10 mouse cellular contexts compared by ENCODE assay signal in the genomic region with DNA sequence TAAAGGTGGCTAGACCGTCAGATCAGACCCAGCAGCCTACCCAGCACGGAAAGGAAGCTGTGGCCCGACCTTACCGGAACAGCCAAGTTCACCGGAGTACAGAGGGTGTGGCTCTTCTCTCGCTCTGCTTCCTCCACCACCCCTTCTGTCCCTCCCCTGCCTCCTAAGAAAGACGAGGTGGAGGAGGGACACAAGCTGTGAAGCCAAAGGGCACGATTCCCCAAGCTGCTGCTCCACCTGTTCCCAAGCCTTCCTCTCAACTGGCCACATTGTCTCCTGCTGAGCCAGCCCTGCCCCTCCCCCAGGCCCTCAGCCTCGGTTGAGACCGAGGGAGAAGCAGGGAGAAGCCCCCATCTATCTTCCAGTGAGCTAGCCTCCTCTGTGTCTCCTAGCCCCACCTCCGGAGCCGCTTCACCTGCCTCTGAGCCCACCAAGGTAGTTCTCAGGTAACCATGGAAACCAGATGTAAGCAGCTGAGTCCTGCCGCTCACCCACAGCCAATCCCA. TPM values are rescaled to one million over a fixed set of nuclear protein-coding genes. Genes with fewer than 3 reads are reported as not detected.
A peak's percentile ranks its signal among the peaks of the same experiment; 100 is the strongest.
DNase-seq lines count a peak whose midpoint lies in the region; ATAC-seq and TF ChIP-seq lines count a peak whose summit lies in the region.
"Had no signal": no experiment of that assay in that cellular context is flagged by ENCODE, and none has a peak within 500 bp of the region (broad histone marks: within the 10 kb centered on the region; RNA-seq: fewer than 3 reads in every experiment).

No protein-coding gene starts in this region.

- TF ChIP-seq CTCF in layer of hippocampus, adult 2 months (conservative IDR thresholded peaks at IDR 0.05): no peak

- H3K4me1 ChIP-seq in forebrain, embryonic 11.5 days (replicated peaks; ENCODE audit: control insufficient read depth, insufficient read depth, low read length): peaks cover 5% of the 10 kb centered on the region; the same call in 1 of the 2 replicates
- H3K4me1 ChIP-seq in forebrain, embryonic 16.5 days (replicated peaks; ENCODE audit: control insufficient read depth, insufficient read depth, low read length): peaks cover 9% of the 10 kb centered on the region
- H3K4me1 ChIP-seq in intestine, embryonic 14.5 days (replicated peaks; ENCODE audit: control insufficient read depth, insufficient read depth, low read length): peaks cover 26% of the 10 kb centered on the region
- peaks cover 61% of the 10 kb centered on the region for H3K4me1 ChIP-seq in liver, embryonic 15.5 days (replicated peaks)
- H3K4me1 ChIP-seq in neural tube, embryonic 13.5 days (replicated peaks): peaks cover 25% of the 10 kb centered on the region

- H3K27me3 ChIP-seq in forebrain, embryonic 11.5 days (ENCODE audit: control insufficient read depth, insufficient read depth, low read length): no peaks in the 10 kb centered on the region
- no peaks in the 10 kb centered on the region for H3K27me3 ChIP-seq in forebrain, embryonic 16.5 days (replicated peaks; ENCODE audit: control insufficient read depth, insufficient read depth, low read length)
- H3K27me3 ChIP-seq in intestine, embryonic 14.5 days (replicated peaks; ENCODE audit: control insufficient read depth, insufficient read depth, low read length): no peaks in the 10 kb centered on the region
- no peaks in the 10 kb centered on the region for H3K27me3 ChIP-seq in liver, embryonic 15.5 days
- no peaks in the 10 kb centered on the region for H3K27me3 ChIP-seq in neural tube, embryonic 13.5 days

- DNase-seq in forebrain, embryonic 11.5 days (ENCODE audit: low spot score): no peak
- DNase-seq in intestine, embryonic 14.5 days (ENCODE audit: low spot score): peak; percentile 68
- no peak for DNase-seq in layer of hippocampus, adult 2 months (ENCODE audit: low spot score in 2 of 2)
- DNase-seq in right cerebral cortex, adult 18-20 months: no peak

- ATAC-seq in forebrain, embryonic 11.5 days (replicated peaks; ENCODE audit: low FRiP score): peak; percentile 32
- no peak for ATAC-seq in forebrain, embryonic 16.5 days
- peak; percentile 51 for ATAC-seq in common myeloid progenitor, adult 5-6 weeks (replicated peaks; ENCODE audit: low read depth, poor library complexity, severe bottlenecking)
- ATAC-seq in intestine, embryonic 14.5 days (replicated peaks; ENCODE audit: low FRiP score, low TSS enrichment, low read depth): peak; percentile 20
- peak; percentile 38; the same call in 1 of the 2 replicates for ATAC-seq in liver, embryonic 15.5 days (ENCODE audit: insufficient read depth)
- ATAC-seq in neural tube, embryonic 13.5 days (ENCODE audit: low read depth): peak; percentile 28

- no peak overlapping the region for H3K4me3 ChIP-seq in forebrain, embryonic 11.5 days (ENCODE audit: low read depth, low read length)
- no peak overlapping the region for H3K4me3 ChIP-seq in forebrain, embryonic 16.5 days (replicated peaks; ENCODE audit: low read length)
- H3K4me3 ChIP-seq in intestine, embryonic 14.5 days (ENCODE audit: low read depth, low read length): no peak overlapping the region
- H3K4me3 ChIP-seq in liver, embryonic 15.5 days (replicated peaks): peak overlapping the region; percentile 9
- no peak overlapping the region for H3K4me3 ChIP-seq in neural tube, embryonic 13.5 days
- H3K4me3 ChIP-seq in layer of hippocampus, adult 2 months: no peak overlapping the region
- H3K4me3 ChIP-seq: heart, adult 2 months had no signal

- no peak overlapping the region for H3K27ac ChIP-seq in forebrain, embryonic 11.5 days (ENCODE audit: low read depth, low read length)
- no peak overlapping the region for H3K27ac ChIP-seq in forebrain, embryonic 16.5 days (ENCODE audit: low read length)
- H3K27ac ChIP-seq in intestine, embryonic 14.5 days (ENCODE audit: low read depth): no peak overlapping the region
- H3K27ac ChIP-seq in liver, embryonic 15.5 days (replicated peaks): no peak overlapping the region
- H3K27ac ChIP-seq in neural tube, embryonic 13.5 days (replicated peaks): peak overlapping the region; percentile 15; the same call in 1 of the 2 replicates
- no peak overlapping the region; the same call in 1 of the 2 replicates for H3K27ac ChIP-seq in layer of hippocampus, adult 2 months
- H3K27ac ChIP-seq: heart, adult 2 months had no signal

- no peak overlapping the region for H3K9ac ChIP-seq in forebrain, embryonic 11.5 days (ENCODE audit: low read length)
- H3K9ac ChIP-seq in forebrain, embryonic 16.5 days (replicated peaks; ENCODE audit: low read depth, low read length): no peak overlapping the region
- no peak overlapping the region for H3K9ac ChIP-seq in intestine, embryonic 14.5 days (ENCODE audit: low read length)
- no peak overlapping the region; the same call in 1 of the 2 replicates for H3K9ac ChIP-seq in liver, embryonic 15.5 days
- H3K9ac ChIP-seq in neural tube, embryonic 13.5 days: 0 out of 2 replicates have a peak overlapping the region, but pooled peaks have one; percentile 26

- no peak overlapping the region for H3K4me2 ChIP-seq in forebrain, embryonic 11.5 days (ENCODE audit: low read depth, low read length, severe bottlenecking)
- no peak overlapping the region for H3K4me2 ChIP-seq in forebrain, embryonic 16.5 days (ENCODE audit: low read length)
- H3K4me2 ChIP-seq in intestine, embryonic 14.5 days (ENCODE audit: low read length): peak overlapping the region; percentile 7; the same call in 1 of the 2 replicates
- peak overlapping the region; percentile 58 for H3K4me2 ChIP-seq in liver, embryonic 15.5 days
- peak overlapping the region; percentile 4; the same call in 1 of the 2 replicates for H3K4me2 ChIP-seq in neural tube, embryonic 13.5 days

- no peaks in the 10 kb centered on the region for H3K9me3 ChIP-seq in forebrain, embryonic 11.5 days (ENCODE audit: control insufficient read depth, low read length)
- no peaks in the 10 kb centered on the region for H3K9me3 ChIP-seq in forebrain, embryonic 16.5 days (ENCODE audit: control insufficient read depth, low read length)
- no peaks in the 10 kb centered on the region for H3K9me3 ChIP-seq in intestine, embryonic 14.5 days (ENCODE audit: control insufficient read depth, low read length)
- H3K9me3 ChIP-seq in liver, embryonic 15.5 days (replicated peaks): no peaks in the 10 kb centered on the region
- H3K9me3 ChIP-seq in neural tube, embryonic 13.5 days: no peaks in the 10 kb centered on the region

- 15% methylated on average over 13 of the region's 13 CpGs for WGBS in forebrain, embryonic 11.5 days
- 17% methylated on average over 13 of the region's 13 CpGs for WGBS in forebrain, embryonic 16.5 days
- WGBS in intestine, embryonic 14.5 days: 19% methylated on average over 13 of the region's 13 CpGs
- WGBS in liver, embryonic 15.5 days (ENCODE audit: insufficient replicate concordance): 15% methylated on average over 13 of the region's 13 CpGs
- 19% methylated on average over 13 of the region's 13 CpGs for WGBS in neural tube, embryonic 13.5 days

- no peaks in the 10 kb centered on the region for H3K36me3 ChIP-seq in forebrain, embryonic 11.5 days (ENCODE audit: control insufficient read depth, insufficient read depth, low read length)
- H3K36me3 ChIP-seq in forebrain, embryonic 16.5 days (ENCODE audit: control insufficient read depth, insufficient read depth): peaks cover 46% of the 10 kb centered on the region
- H3K36me3 ChIP-seq in intestine, embryonic 14.5 days (ENCODE audit: control insufficient read depth, insufficient read depth, low read length): peaks cover 28% of the 10 kb centered on the region
- H3K36me3 ChIP-seq in liver, embryonic 15.5 days (replicated peaks): peaks cover 11% of the 10 kb centered on the region; the same call in 1 of the 2 replicates
- H3K36me3 ChIP-seq in neural tube, embryonic 13.5 days: peaks cover 88% of the 10 kb centered on the region

RNA-seq across cellular contexts. Expression of gene Mroh3, which starts 38.5 kb away (rescaled TPM):
- 0.41 TPM in 1 of 2 replicates, not detected in the other for polyA plus RNA-seq in forebrain, embryonic 11.5 days (2014; fragmentation: Nextera tagmentation; extraction: Ambion mirVana)
- polyA plus RNA-seq in forebrain, embryonic 16.5 days (2015; fragmentation: Nextera tagmentation; extraction: Ambion mirVana): 0.16 TPM in 1 of 2 replicates, not detected in the other
- not detected in 2 replicates for total RNA-seq in common myeloid progenitor, adult 5-6 weeks (2017)
- polyA plus RNA-seq in intestine, embryonic 14.5 days (2014; fragmentation: Nextera tagmentation; extraction: Ambion mirVana): 0.91 and 1.1 TPM in 2 replicates
- not detected in 2 replicates for polyA plus RNA-seq in liver, embryonic 15.5 days (2015; fragmentation: Nextera tagmentation; extraction: Ambion mirVana)
- not detected in 2 replicates for polyA plus RNA-seq in neural tube, embryonic 13.5 days (2015; fragmentation: Nextera tagmentation; extraction: Ambion mirVana)
- 1 to 10 TPM; 1.3 to 1.5 TPM for total RNA-seq in layer of hippocampus, adult 2 months (2021)
- total RNA-seq: heart, adult 2 months had no signal
- polyA plus RNA-seq: C2C12; heart, adult 2 months had no signal

RNA-seq across cellular contexts. Expression of gene Kif21b, which starts 43.0 kb away (rescaled TPM):
- 16.4 and 19.1 TPM in 2 replicates for polyA plus RNA-seq in forebrain, embryonic 11.5 days (2014; fragmentation: Nextera tagmentation; extraction: Ambion mirVana)
- polyA plus RNA-seq in forebrain, embryonic 16.5 days (2015; fragmentation: Nextera tagmentation; extraction: Ambion mirVana): 78.3 and 80.5 TPM in 2 replicates
- 13.4 and 13.5 TPM in 2 replicates for total RNA-seq in common myeloid progenitor, adult 5-6 weeks (2017)
- 5.1 and 5.6 TPM in 2 replicates for polyA plus RNA-seq in intestine, embryonic 14.5 days (2014; fragmentation: Nextera tagmentation; extraction: Ambion mirVana)
- 1.1 and 1.5 TPM in 2 replicates for polyA plus RNA-seq in liver, embryonic 15.5 days (2015; fragmentation: Nextera tagmentation; extraction: Ambion mirVana)
- polyA plus RNA-seq in neural tube, embryonic 13.5 days (2015; fragmentation: Nextera tagmentation; extraction: Ambion mirVana): 34.6 and 41.7 TPM in 2 replicates
- total RNA-seq in layer of hippocampus, adult 2 months (2021): 10 to 100 TPM; 33.9 to 36.5 TPM

RNA-seq across cellular contexts. Expression of gene Inava, which starts 59.9 kb away (rescaled TPM):
- polyA plus RNA-seq in forebrain, embryonic 11.5 days (2014; fragmentation: Nextera tagmentation; extraction: Ambion mirVana): 19.5 and 19.8 TPM in 2 replicates
- 4.2 and 5.2 TPM in 2 replicates for polyA plus RNA-seq in forebrain, embryonic 16.5 days (2015; fragmentation: Nextera tagmentation; extraction: Ambion mirVana)
- not detected in 2 replicates for total RNA-seq in common myeloid progenitor, adult 5-6 weeks (2017)
- 30.9 and 32.5 TPM in 2 replicates for polyA plus RNA-seq in intestine, embryonic 14.5 days (2014; fragmentation: Nextera tagmentation; extraction: Ambion mirVana)
- polyA plus RNA-seq in liver, embryonic 15.5 days (2015; fragmentation: Nextera tagmentation; extraction: Ambion mirVana): 0.18 and 0.31 TPM in 2 replicates
- polyA plus RNA-seq in neural tube, embryonic 13.5 days (2015; fragmentation: Nextera tagmentation; extraction: Ambion mirVana): 3.1 and 3.6 TPM in 2 replicates
- 1 to 10 TPM; 3.0 to 3.2 TPM for total RNA-seq in layer of hippocampus, adult 2 months (2021)
- total RNA-seq: heart, adult 2 months had no signal

Comparison
In these comparisons a context has a peak if more than half of its experiments do, and no peak if none do; other contexts are left out.
1. H3K4me2 ChIP-seq: peak in intestine, embryonic 14.5 days (single experiment), liver, embryonic 15.5 days (single experiment) and neural tube, embryonic 13.5 days (single experiment); none in forebrain, embryonic 11.5 days (single experiment) and forebrain, embryonic 16.5 days (single experiment).